ENCODE assay signal across 12 mouse cellular contexts in genomic region chr6:46972640-46973039, GRCm38 (mm10).
DNase-seq lines count a peak whose midpoint lies in the region; ATAC-seq and TF ChIP-seq lines count a peak whose summit lies in the region.
"Had no signal": no experiment of that assay in that cellular context is flagged by ENCODE, and none has a peak within 500 bp of the region (broad histone marks: within the 10 kb centered on the region; RNA-seq: fewer than 3 reads in every experiment).

No protein-coding gene starts in this region.

- ATAC-seq in heart, embryonic 11.5 days (replicated peaks; ENCODE audit: insufficient number of reproducible peaks, low FRiP score, low TSS enrichment), result no peak
- no peak for ATAC-seq in lung, embryonic 14.5 days (ENCODE audit: insufficient read depth)
- ATAC-seq: inflammation-experienced regulatory T-cells, adult 6 months had no signal

- no peak overlapping the region for H3K27ac ChIP-seq in heart, embryonic 11.5 days (ENCODE audit: low read depth, low read length)
- no peak overlapping the region for H3K27ac ChIP-seq in lung, embryonic 14.5 days (ENCODE audit: low read depth)
- H3K27ac ChIP-seq: heart, embryonic 13.5 days; kidney, postnatal 0 days had no signal

- no peak overlapping the region for H3K4me2 ChIP-seq in heart, embryonic 11.5 days
- H3K4me2 ChIP-seq in lung, embryonic 14.5 days, result no peak overlapping the region
- H3K4me2 ChIP-seq: heart, embryonic 13.5 days had no signal

- no peak overlapping the region for H3K9ac ChIP-seq in heart, embryonic 11.5 days (ENCODE audit: low read depth, low read length)
- no peak overlapping the region for H3K9ac ChIP-seq in lung, embryonic 14.5 days
- H3K9ac ChIP-seq: heart, embryonic 13.5 days had no signal

- WGBS in heart, embryonic 11.5 days (ENCODE audit: insufficient replicate concordance), result 70% methylated on average over 2 of the region's 2 CpGs
- WGBS in lung, embryonic 14.5 days, result 67% methylated on average over 2 of the region's 2 CpGs

- H3K9me3 ChIP-seq in heart, embryonic 11.5 days (replicated peaks; ENCODE audit: control insufficient read depth, low read length), result no peaks in the 10 kb centered on the region
- no peaks in the 10 kb centered on the region for H3K9me3 ChIP-seq in lung, embryonic 14.5 days (ENCODE audit: low read depth, low read length)
- H3K9me3 ChIP-seq: heart, embryonic 13.5 days had no signal

- no peaks in the 10 kb centered on the region for H3K36me3 ChIP-seq in heart, embryonic 11.5 days (ENCODE audit: control insufficient read depth, insufficient read depth, low read length)
- no peaks in the 10 kb centered on the region for H3K36me3 ChIP-seq in lung, embryonic 14.5 days (ENCODE audit: insufficient read depth)
- H3K36me3 ChIP-seq: heart, embryonic 13.5 days had no signal

- no peaks in the 10 kb centered on the region for H3K4me1 ChIP-seq in heart, embryonic 11.5 days (ENCODE audit: control insufficient read depth, insufficient read depth, low read length)
- H3K4me1 ChIP-seq in lung, embryonic 14.5 days (ENCODE audit: insufficient read depth), result no peaks in the 10 kb centered on the region
- H3K4me1 ChIP-seq: heart, embryonic 13.5 days had no signal

- TF ChIP-seq CTCF in lung, embryonic 14.5 days (IDR thresholded peaks at IDR 0.05; ENCODE audit: low read depth), result no peak

- H3K4me3 ChIP-seq in heart, embryonic 11.5 days (ENCODE audit: low read depth, low read length), result no peak overlapping the region
- no peak overlapping the region for H3K4me3 ChIP-seq in lung, embryonic 14.5 days (ENCODE audit: low read depth, low read length)
- H3K4me3 ChIP-seq: heart, embryonic 13.5 days; myocyte had no signal

- DNase-seq in heart, adult 11 months, result peak; percentile 89
- DNase-seq in brain, adult 2 months (ENCODE audit: low read depth, low spot score), result peak; percentile 82
- DNase-seq in cerebellum, adult 9-10 months, result peak; percentile 68
- peak; percentile 37 for DNase-seq in lung, embryonic 14.5 days
- DNase-seq in neural tube, embryonic 10.5 days (ENCODE audit: extremely low spot score, low spot score), result no peak
- no peak for DNase-seq in frontal cortex, postnatal 14 days (ENCODE audit: low spot score in 2 of 2)
- no peak for DNase-seq in thymus, postnatal 10 days (ENCODE audit: low spot score in 2 of 2)

- H3K27me3 ChIP-seq in heart, embryonic 11.5 days (ENCODE audit: control insufficient read depth, insufficient read depth, low read length), result no peaks in the 10 kb centered on the region
- H3K27me3 ChIP-seq in lung, embryonic 14.5 days (ENCODE audit: insufficient read depth, low read length), result no peaks in the 10 kb centered on the region
- H3K27me3 ChIP-seq: heart, embryonic 13.5 days had no signal

Comparison
In these comparisons a context has a peak if more than half of its experiments do, and no peak if none do; other contexts are left out.
1. DNase-seq: peak in heart, adult 11 months (single experiment), brain, adult 2 months (single experiment), cerebellum, adult 9-10 months (single experiment) and lung, embryonic 14.5 days (single experiment); none in neural tube, embryonic 10.5 days (single experiment), frontal cortex, postnatal 14 days (0 of 2) and thymus, postnatal 10 days (0 of 2).